Mouse (Mus musculus) kidney, adult 2 months (tissue): Measurements from ENCODE around the gene Lsp1. TPM values are rescaled to one million over a fixed set of nuclear protein-coding genes. Genes with fewer than 3 reads are reported as not detected.

Source experiments
- DNase-seq: peaks from one replicate; pipeline ENCODE4 v3.0.0; 2021
- H3K27ac ChIP-seq: fragments of 200-500 bp; 2 replicates; pipeline ENCODE4 v1.5.1; 2012; ENCODE audit warnings: low read depth, low read length, control low read depth, inconsistent platforms; ENCODE audit not compliant: insufficient read depth
- H3K27me3 ChIP-seq: fragments of 200-500 bp; replicated peaks from 2 replicates; pipeline ENCODE4 v1.6.1; 2012; ENCODE audit warnings: mild to moderate bottlenecking, moderate library complexity, low read length, inconsistent platforms; ENCODE audit not compliant: control insufficient read depth, insufficient read depth
- H3K36me3 ChIP-seq: fragments of 200-500 bp; 2 replicates; pipeline ENCODE4 v1.6.1; 2012; ENCODE audit warnings: mild to moderate bottlenecking, moderate library complexity, low read length, inconsistent platforms; ENCODE audit not compliant: control insufficient read depth, insufficient read depth
- H3K4me1 ChIP-seq: fragments of 200-500 bp; 2 replicates; pipeline ENCODE4 v1.6.1; 2011; ENCODE audit warnings: low read length; ENCODE audit not compliant: control insufficient read depth, insufficient read depth
- H3K4me3 ChIP-seq: fragments of 200-500 bp; 2 replicates; pipeline ENCODE4 v1.5.1; 2011; ENCODE audit warnings: mild to moderate bottlenecking, low read depth, low read length, control low read depth; ENCODE audit not compliant: insufficient read depth
- CTCF ChIP-seq: fragments of 200-500 bp; conservative IDR thresholded peaks from 2 replicates; pipeline ENCODE4 v1.5.1; 2011; ENCODE audit warnings: low read depth, mild to moderate bottlenecking, control low read depth, low read length, moderate library complexity, mixed read lengths; ENCODE audit not compliant: insufficient read depth, insufficient read length
- POLR2A ChIP-seq: fragments of 200-500 bp; IDR thresholded peaks from one replicate; pipeline ENCODE4 v1.6.1; 2011; ENCODE audit warnings: low read depth, low read length, control low read depth
- WGBS: fragments of 180-500 bp; shearing (Covaris S2); methylation state at CpG from one replicate; pipeline ENCODE4 v1.1.7; 2018; 5-methylcytosine and 5-hydroxymethylcytosine counted together
- polyA plus RNA-seq: library from polyadenylated mRNA; depleted of rRNA; stranded (reverse); fragments of >200 nt; gene quantifications from 2 replicates; pipeline ENCODE4 v1.2.3, GENCODE M21; 2012

Gene Lsp1
- polyA plus RNA-seq, 1 experiment, result 39.8 TPM

- TF ChIP-seq POLR2A (no peak), CTCF (no peak)
- Histone ChIP-seq H3K4me1 (no peaks in the 10 kb centered on the region), H3K27me3 (no peaks in the 10 kb centered on the region), H3K36me3 (no peaks in the 10 kb centered on the region), H3K27ac (no peak overlapping the region), H3K4me3 (no peak overlapping the region)
- 75% methylated on average over 2 of the region's 2 CpGs for WGBS
- no peak for DNase-seq
These were observed 45.3 kb downstream of the Lsp1 start for GRCm38 (mm10) chr7:142505942-142506341.

- WGBS, result 58% methylated on average over 4 of the region's 4 CpGs
These were observed 45.9 kb downstream of the Lsp1 start for GRCm38 (mm10) chr7:142506501-142506900.

GRCm38 (mm10) chr7:142507453-142507852 is 46.8 kb downstream of the Lsp1 start:
- H3K27me3 ChIP-seq, result no peaks in the 10 kb centered on the region
- no peak for DNase-seq
- WGBS, result 91% methylated on average over 9 of the region's 9 CpGs
- no peak overlapping the region for H3K27ac ChIP-seq
- H3K4me3 ChIP-seq, result no peak overlapping the region
- TF ChIP-seq CTCF (no peak), POLR2A (no peak)
- H3K36me3 ChIP-seq, result no peaks in the 10 kb centered on the region
- no peaks in the 10 kb centered on the region for H3K4me1 ChIP-seq

More at GRCm38 (mm10) chr7:142506501-142506900, 45.9 kb downstream of the Lsp1 start:
- H3K4me3 ChIP-seq, result no peak overlapping the region
- H3K27me3 ChIP-seq, result no peaks in the 10 kb centered on the region
- TF ChIP-seq POLR2A, result no peak
- no peak for DNase-seq
- H3K27ac ChIP-seq, result no peak overlapping the region
- H3K36me3 ChIP-seq, result no peaks in the 10 kb centered on the region
- H3K4me1 ChIP-seq, result no peaks in the 10 kb centered on the region

- no peak for DNase-seq
- no peak for TF ChIP-seq POLR2A
- no peak for TF ChIP-seq CTCF
- Histone ChIP-seq H3K27ac (no peak overlapping the region), H3K4me1 (no peaks in the 10 kb centered on the region), H3K27me3 (no peaks in the 10 kb centered on the region), H3K4me3 (no peak overlapping the region), H3K36me3 (no peaks in the 10 kb centered on the region)
- WGBS, result 44% methylated on average over 14 of the region's 14 CpGs
These were observed 48.9 kb downstream of the Lsp1 start for GRCm38 (mm10) chr7:142509518-142509917.

GRCm38 (mm10) chr7:142510021-142510777 is 49.6 kb downstream of the Lsp1 start:
- 45% methylated on average over 12 of the region's 12 CpGs for WGBS
- Histone ChIP-seq H3K27ac (no peak overlapping the region), H3K4me3 (no peak overlapping the region), H3K27me3 (no peaks in the 10 kb centered on the region), H3K36me3 (no peaks in the 10 kb centered on the region), H3K4me1 (no peaks in the 10 kb centered on the region)
- TF ChIP-seq POLR2A (no peak), CTCF (no peak)
- DNase-seq, result no peak

GRCm38 (mm10) chr7:142514048-142514447 is 53.4 kb downstream of the Lsp1 start:
- no peaks in the 10 kb centered on the region for H3K27me3 ChIP-seq
- no peak overlapping the region for H3K27ac ChIP-seq
- WGBS, result 91% methylated on average over 4 of the region's 4 CpGs
- H3K4me3 ChIP-seq, result no peak overlapping the region
- no peak for DNase-seq
- TF ChIP-seq CTCF (no peak), POLR2A (no peak)
- no peaks in the 10 kb centered on the region for H3K4me1 ChIP-seq
- H3K36me3 ChIP-seq, result no peaks in the 10 kb centered on the region

- WGBS, result 41% methylated on average over 21 of the region's 21 CpGs
- Histone ChIP-seq H3K36me3 (no peaks in the 10 kb centered on the region), H3K27ac (no peak overlapping the region), H3K27me3 (no peaks in the 10 kb centered on the region), H3K4me3 (no peak overlapping the region), H3K4me1 (no peaks in the 10 kb centered on the region)
- DNase-seq, result no peak
- TF ChIP-seq CTCF, result no peak
- no peak for TF ChIP-seq POLR2A
These were observed 55.8 kb downstream of the Lsp1 start for GRCm38 (mm10) chr7:142516221-142516978.
